Mouse (Mus musculus) bone marrow, adult 2 months (tissue): ENCODE measurements around the gene Sdk1. TPM values are rescaled to one million over a fixed set of nuclear protein-coding genes. Genes with fewer than 3 reads are reported as not detected.

Experiments used
- H3K27ac ChIP-seq: fragments of 200-500 bp; 2 replicates; pipeline ENCODE4 v1.5.1; 2012; ENCODE audit warnings: low read depth, mild to moderate bottlenecking, control low read depth, inconsistent platforms, low read length; ENCODE audit not compliant: control insufficient read depth, poor library complexity, insufficient read depth
- H3K4me1 ChIP-seq: fragments of 200-500 bp; 2 replicates; pipeline ENCODE4 v1.6.1; 2011; ENCODE audit warnings: low read length; ENCODE audit not compliant: control insufficient read depth, insufficient read depth
- H3K4me3 ChIP-seq: fragments of 200-500 bp; replicated peaks from 2 replicates; pipeline ENCODE3; 2011; ENCODE audit warnings: mild to moderate bottlenecking, low read depth, low read length, control low read depth; ENCODE audit not compliant: control insufficient read depth
- CTCF ChIP-seq: fragments of 200-500 bp; IDR thresholded peaks from 2 replicates; pipeline ENCODE4 v1.5.1; 2011; ENCODE audit warnings: low read length, control low read depth; ENCODE audit not compliant: control insufficient read depth, insufficient read depth
- POLR2A ChIP-seq: fragments of 200-500 bp; IDR thresholded peaks from 2 replicates; pipeline ENCODE4 v1.6.1; 2011; ENCODE audit warnings: low read depth, mild to moderate bottlenecking, control low read depth, low read length, borderline replicate concordance; ENCODE audit not compliant: control insufficient read depth
- WGBS: fragments of 180-500 bp; shearing (Covaris S2); methylation state at CpG from one replicate; pipeline ENCODE4 v1.1.7; 2018; 5-methylcytosine and 5-hydroxymethylcytosine counted together
- polyA plus RNA-seq: library from polyadenylated mRNA; stranded (reverse); fragments of >200 nt; gene quantifications from 2 replicates; pipeline ENCODE4 v1.2.4, GENCODE M21; 2011; ENCODE audit warnings: low replicate concordance; ENCODE audit not compliant: missing spikeins, insufficient read depth, insufficient read length

Gene Sdk1
- polyA plus RNA-seq, 1 experiment: 0.27 TPM

- Histone ChIP-seq H3K4me3 (no peak overlapping the region), H3K4me1 (no peaks in the 10 kb centered on the region), H3K27ac (no peak overlapping the region)
- WGBS: 69% methylated on average over 18 of the region's 18 CpGs
- no peak for TF ChIP-seq POLR2A
- TF ChIP-seq CTCF: no peak
Measured at GRCm38 (mm10) chr5:142113210-142114175, 872.2 kb downstream of the Sdk1 start.

- TF ChIP-seq POLR2A (no peak), CTCF (no peak)
- 74% methylated on average over 4 of the region's 4 CpGs for WGBS
- no peaks in the 10 kb centered on the region for H3K4me1 ChIP-seq
Measured at GRCm38 (mm10) chr5:142127779-142128178, 886.5 kb downstream of the Sdk1 start.

DNA sequence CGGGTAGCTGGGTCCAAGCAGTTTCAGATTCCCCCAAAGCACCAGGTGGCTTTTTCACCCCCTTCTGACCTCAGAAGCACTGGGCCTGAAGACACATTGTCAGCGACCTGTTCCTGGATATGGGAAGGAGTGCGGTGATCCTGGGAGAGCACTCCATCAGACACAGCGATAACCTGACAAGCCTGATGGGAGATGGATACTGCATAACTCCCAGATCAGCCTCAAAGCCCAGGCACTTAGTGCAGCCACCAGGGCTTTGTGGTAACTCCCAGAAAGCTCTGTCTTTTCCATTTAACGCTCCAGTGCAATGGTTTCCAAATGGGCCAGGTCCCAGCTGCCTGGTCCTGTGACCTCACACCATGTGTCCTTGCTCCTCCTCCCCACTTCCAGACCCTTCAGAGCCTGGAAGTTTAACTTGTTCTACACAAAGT lies 886.9 kb downstream of the Sdk1 start:
- Histone ChIP-seq H3K27ac (no peak overlapping the region), H3K4me1 (no peaks in the 10 kb centered on the region), H3K4me3 (no peak overlapping the region)
- WGBS: 67% methylated on average over 5 of the region's 5 CpGs
- TF ChIP-seq CTCF (no peak), POLR2A (no peak)

More at GRCm38 (mm10) chr5:142127779-142128178, 886.5 kb downstream of the Sdk1 start:
- Histone ChIP-seq H3K4me3 (no peak overlapping the region), H3K27ac (no peak overlapping the region)

DNA sequence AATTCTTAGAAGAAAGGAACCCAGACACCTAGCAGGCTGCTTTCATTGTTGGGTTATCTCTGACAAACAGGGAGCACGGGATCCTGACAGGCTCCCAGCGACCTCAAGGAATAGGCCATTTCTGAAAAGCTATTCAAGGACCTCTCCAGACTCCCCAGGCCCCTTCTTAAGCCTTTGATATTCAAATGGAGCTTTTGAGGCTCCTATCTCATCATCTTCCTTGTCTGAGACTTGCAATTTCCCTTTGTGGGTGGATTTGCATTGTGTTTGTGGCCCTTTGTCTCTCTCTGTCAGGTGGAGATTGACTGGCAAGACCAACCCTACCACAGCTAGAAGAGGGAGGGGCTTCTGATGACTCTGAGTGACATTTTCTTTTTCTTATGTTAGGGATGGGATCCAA lies 888.7 kb downstream of the Sdk1 start:
- Histone ChIP-seq H3K4me1 (no peaks in the 10 kb centered on the region), H3K4me3 (no peak overlapping the region), H3K27ac (no peak overlapping the region)
- WGBS: 18% methylated on average over 2 of the region's 2 CpGs
- TF ChIP-seq POLR2A: no peak
- no peak for TF ChIP-seq CTCF

- TF ChIP-seq POLR2A (no peak), CTCF (no peak)
- H3K4me1 ChIP-seq: no peaks in the 10 kb centered on the region
- 70% methylated on average over 7 of the region's 7 CpGs for WGBS
- no peak overlapping the region for H3K27ac ChIP-seq
- no peak overlapping the region for H3K4me3 ChIP-seq
Measured at GRCm38 (mm10) chr5:142139978-142140377, 898.7 kb downstream of the Sdk1 start.

DNA sequence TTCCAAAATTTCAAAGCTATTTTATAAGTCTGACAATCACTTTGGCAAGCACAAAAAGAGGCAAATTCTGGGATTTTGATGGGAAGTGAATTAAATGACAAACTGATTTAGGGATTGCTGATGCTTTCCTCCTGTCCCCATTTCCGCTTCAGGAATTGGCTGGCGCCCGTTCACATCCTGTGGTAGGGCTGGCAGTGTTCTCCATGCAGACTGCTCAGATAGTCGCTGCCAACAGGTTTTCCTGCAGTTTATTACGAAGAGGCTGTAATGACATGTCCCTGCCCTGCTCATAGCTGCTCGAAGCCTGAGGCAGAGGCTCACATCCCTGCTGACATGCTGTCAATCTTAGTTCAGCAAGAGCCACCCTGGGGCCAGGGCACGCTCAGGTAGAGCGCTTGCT lies 908.3 kb downstream of the Sdk1 start:
- H3K4me1 ChIP-seq: no peaks in the 10 kb centered on the region
- TF ChIP-seq CTCF (no peak), POLR2A (no peak)
- 72% methylated on average over 8 of the region's 8 CpGs for WGBS
- no peak overlapping the region for H3K4me3 ChIP-seq
- H3K27ac ChIP-seq: no peak overlapping the region

GRCm38 (mm10) chr5:142150756-142151155 lies 909.5 kb downstream of the Sdk1 start:
- Histone ChIP-seq H3K4me1 (no peaks in the 10 kb centered on the region), H3K27ac (no peak overlapping the region), H3K4me3 (no peak overlapping the region)
- TF ChIP-seq CTCF (no peak), POLR2A (no peak)
- 80% methylated on average over 4 of the region's 4 CpGs for WGBS
